Mouse (Mus musculus) frontal cortex, adult (tissue): ENCODE measurements around the gene Ube2z.

Experiments used
- ATAC-seq: cut with Nextera tagmentation; 2 replicates; pipeline ENCODE4 v1.9.2; 2017; ENCODE audit warnings: mild to moderate bottlenecking, moderate library complexity, mixed read lengths; ENCODE audit not compliant: low TSS enrichment

Gene Ube2z

DNA sequence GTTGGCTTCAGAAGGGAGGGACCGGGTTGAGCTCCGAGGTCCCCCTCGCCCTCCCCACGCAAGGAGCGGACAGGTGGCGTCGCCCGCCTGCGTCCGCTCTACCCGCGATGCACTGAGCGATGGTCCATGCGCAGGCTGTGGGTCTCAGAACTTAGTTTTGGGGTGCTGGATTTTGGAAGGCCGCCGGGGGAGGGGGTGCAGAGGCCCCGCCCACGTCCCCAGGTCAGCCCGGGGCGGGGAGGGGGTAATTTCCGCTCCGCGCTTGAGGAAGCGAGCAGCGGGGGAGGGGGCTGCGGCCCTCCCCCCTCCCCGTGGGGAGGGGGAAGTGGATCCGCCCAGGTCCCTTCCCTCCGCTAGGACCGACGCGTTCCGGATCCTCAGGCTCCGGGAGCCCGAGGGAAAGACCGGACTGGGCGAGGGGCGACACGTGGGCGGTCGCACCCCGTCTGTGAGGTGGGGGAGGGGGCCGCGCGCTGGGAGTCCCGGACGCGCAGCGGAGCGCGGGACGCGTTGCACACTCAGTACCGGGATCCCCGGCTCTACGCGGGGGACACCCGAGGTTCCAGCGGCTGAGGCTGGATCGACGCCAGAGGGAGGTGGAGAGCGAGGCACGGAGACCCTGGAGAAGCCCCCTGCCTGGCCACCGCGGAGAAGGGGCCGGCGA is 58.2 kb downstream of the Ube2z start:
- ATAC-seq: no peak

DNA sequence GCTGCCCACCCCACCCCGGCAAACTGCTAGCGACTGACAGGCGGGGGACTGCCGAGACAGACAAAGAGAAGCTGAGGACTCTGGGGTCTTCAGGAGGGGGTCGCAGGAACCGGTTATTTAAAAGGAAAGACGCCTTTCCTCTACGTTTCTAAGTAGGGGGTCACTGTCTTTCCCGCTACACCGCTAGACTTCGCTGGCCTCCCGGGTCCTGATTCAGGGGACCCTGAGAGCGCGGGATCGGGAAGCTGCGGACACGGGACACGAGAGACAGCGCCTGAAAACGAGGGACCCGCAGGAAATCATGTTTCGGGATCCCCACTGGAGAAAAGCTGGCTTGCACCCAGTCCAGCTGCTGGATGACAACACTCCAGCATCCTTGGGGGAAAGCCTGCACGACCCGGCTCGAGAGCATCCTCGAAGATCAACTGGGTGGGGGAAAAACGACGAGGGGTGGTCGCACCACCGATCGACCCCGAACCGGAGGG is 58.8 kb downstream of the Ube2z start:
- ATAC-seq: no peak

DNA sequence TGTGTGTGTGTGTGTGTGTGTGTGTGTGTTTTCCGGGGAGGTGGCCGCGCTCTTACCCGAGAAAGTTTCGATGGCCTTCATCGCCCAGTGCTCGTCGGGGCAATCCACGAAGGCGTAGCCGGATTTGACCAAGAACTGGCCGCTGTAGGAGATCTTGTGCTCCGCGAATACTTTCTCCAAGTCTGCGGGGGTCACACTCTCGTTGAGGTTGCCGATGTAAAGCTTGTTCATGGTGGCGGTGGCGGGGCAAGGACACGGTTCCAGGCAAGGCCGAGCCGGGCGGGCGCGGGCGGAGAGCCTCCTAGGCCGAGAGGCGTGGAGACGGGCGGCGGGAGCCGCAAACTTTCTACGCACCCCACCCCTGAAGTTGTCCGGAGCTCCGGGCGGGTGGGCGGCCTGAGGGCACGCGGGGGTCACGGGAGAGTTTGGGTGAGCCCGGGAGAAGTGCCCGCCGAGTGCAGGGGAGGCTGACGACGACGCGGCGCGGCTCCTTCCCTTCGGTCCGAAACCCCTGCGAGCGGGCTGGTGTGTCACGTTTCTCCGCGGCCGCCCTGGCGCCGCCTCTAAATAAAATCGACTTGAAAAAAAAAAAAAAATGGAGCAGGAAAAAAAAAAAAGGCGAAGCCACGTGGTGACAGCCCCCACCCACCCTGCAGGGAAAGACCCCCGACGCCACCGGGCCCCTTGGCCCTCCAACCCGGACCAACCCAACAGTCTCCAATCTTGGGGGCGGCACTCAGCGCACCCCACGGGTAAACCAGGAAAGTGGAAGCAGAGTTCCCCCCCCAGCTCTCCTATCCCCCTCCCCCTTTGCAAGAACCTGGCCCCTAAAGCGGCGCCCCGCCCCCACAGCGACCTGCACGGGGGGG is 59.6 kb downstream of the Ube2z start, which contains the start of gene Igf2bp1:
Gene Igf2bp1 (minus strand): TSS at position 538 of the 869 bp plus-strand sequence.
- no peak for ATAC-seq

DNA sequence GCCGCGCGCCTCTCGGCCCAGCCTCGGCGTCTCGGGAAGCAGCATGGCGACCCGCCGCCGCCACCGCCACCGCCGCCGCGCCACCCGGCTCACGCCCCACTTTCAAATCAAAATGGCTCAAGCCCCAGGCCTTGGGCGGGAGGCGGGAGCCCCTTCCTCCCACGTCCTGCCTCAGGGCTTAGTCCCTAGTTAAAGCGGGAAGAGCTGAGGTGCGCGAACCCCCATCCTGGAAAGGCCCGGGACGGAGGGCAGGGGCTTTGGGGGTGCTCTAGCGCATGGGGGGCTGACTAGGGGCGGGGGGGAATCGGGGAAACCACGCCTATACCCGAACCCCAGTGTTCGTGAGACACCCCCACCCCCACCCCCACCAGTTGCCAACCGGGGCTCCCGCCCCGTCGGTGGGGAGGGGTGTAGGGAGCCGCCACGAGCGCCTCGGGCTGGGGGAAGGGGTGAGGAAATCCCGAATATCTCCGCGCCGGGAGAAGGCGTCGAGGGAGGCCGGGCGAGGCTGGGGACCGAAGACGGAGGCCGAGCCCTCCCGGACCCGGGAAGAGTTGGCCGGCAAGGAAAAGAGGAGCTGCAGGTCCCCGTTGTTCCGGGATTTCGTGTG is 60.3 kb downstream of the Ube2z start:
- no peak for ATAC-seq

DNA sequence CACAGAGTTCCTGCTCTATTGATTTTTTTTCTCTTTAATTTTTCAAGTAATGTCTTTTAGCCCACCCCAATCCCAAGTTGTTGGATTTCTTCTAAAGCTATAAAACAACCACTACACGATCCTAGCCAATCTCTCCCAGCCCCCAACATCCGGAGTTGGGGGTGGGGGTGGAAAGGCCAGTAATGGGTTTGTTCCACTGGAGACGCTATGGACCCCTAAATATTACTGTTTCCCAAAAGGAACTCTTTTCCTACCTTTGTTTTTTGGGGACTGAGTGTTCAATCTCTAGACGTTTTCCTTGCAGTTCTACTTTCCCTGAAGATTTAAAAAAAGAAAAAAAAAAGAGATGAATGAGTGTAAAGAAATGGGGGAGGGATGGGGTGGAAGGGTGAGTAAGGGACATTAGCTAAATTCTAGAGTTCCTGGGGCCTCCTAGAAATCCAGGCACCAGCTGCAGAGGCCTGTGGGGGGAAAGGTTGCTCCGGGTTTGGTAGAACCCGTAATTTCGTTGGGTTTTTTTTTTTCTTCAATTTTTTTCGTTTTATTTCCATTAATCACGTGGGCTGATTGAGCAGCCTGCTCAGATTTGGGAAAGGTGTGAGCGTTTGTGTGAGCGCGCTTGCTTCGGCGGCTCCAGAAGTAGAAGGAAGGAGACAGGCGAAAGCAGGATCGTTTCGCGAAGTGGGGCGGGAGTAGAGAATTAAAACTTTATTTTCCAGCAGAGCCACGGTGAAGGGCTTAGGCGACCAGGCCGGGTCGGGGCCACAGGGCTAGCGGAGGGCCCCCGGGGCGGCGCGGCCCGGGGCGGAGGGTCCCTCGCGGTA is 61.0 kb downstream of the Ube2z start:
- ATAC-seq: no peak

DNA sequence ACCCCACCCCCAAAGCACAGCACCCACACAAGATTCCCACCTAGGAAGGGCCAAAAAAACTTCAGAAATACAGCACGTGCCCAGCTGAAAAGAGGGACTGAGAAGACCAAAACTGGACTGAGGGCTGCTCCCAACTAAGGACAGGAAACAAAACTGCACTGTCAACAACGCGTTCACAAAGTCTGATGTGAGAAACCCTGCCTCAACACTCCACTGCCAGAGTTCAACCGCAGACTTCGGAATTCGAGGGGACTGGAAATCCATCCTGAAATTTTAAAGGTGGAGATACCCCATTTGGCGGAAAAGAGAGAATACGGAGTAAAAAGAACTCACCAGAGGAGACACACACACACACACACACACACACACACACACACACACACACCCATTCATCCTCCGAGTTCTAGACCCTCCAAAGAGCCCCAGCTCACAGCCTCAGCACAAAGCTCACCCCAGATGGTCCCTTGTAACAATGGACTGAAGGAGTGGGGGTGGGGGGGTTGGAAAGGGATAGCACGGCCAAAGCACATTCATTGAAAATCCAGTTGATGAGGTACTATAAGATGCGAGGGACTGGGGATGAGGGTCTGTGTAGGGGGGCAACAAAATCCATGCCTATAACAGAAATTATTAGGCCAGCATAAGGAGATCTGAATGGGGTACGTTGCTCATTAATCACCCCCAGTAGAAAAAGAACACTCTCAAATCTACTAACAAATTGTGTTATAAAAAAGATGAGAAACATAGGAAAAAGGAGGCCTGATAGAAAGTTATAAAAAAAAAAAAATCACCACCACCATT is 61.9 kb downstream of the Ube2z start:
- no peak for ATAC-seq
